ENCODE assay signal across 26 mouse cellular contexts in the genomic region with DNA sequence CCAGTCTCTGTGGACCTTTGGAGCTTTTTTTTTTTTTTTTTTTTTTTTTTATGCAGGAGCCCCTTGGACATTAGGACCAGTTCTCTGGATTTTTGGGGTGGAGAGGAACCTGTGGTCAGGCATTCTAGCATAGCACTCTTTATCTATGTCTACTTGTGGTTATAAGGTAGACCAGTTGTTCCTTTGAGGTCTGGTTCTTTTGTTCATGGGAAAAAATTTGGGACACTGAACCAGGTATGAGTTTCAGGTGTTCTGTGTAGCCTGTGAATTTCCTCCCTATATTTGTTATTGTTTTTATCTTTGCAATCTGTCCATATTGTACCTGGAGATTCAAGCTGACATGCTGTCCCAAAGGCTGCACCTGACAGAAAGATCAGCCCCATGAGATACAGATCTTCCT. TPM values are rescaled to one million over a fixed set of nuclear protein-coding genes. Genes with fewer than 3 reads are reported as not detected.
DNase-seq lines count a peak whose midpoint lies in the region; ATAC-seq and TF ChIP-seq lines count a peak whose summit lies in the region.
"Had no signal": no experiment of that assay in that cellular context is flagged by ENCODE, and none has a peak within 500 bp of the region (broad histone marks: within the 10 kb centered on the region; RNA-seq: fewer than 3 reads in every experiment).

No protein-coding gene starts in this region.

- H3K36me3 ChIP-seq in forebrain, embryonic 10.5 days (replicated peaks), result no peaks in the 10 kb centered on the region
- H3K36me3 ChIP-seq: embryonic facial prominence, embryonic 10.5 days; heart, embryonic 13.5 days; midbrain, embryonic 12.5 days; neural tube, embryonic 13.5 days had no signal

- no peak for TF ChIP-seq CTCF in Patski (IDR thresholded peaks at IDR 0.05)

- peaks cover 75% of the 10 kb centered on the region for H3K9me3 ChIP-seq in forebrain, embryonic 10.5 days

- H3K27me3 ChIP-seq in Patski, result peaks cover 6% of the 10 kb centered on the region
- H3K27me3 ChIP-seq in forebrain, embryonic 10.5 days (ENCODE audit: poor library complexity, severe bottlenecking), result no peaks in the 10 kb centered on the region
- H3K27me3 ChIP-seq: forebrain, embryonic 13.5 days; heart, embryonic 13.5 days; midbrain, embryonic 12.5 days; neural tube, embryonic 13.5 days had no signal

- no peak overlapping the region for H3K27ac ChIP-seq in forebrain, embryonic 10.5 days
- H3K27ac ChIP-seq: embryonic facial prominence, embryonic 10.5 days; forebrain, embryonic 13.5 days; heart, embryonic 13.5 days; midbrain, embryonic 12.5 days; neural tube, embryonic 13.5 days had no signal

- in situ Hi-C loops in Patski (cut with MboI; ENCODE audit: low pct_unique_long_range_greater_than_20kb), result loop anchor here (10.0 to 25.0 kb wide), 2 partner anchors 94 to 437 kb away; no protein-coding TSS in a partner anchor

- DNase-seq in embryo, embryonic 10 days (ENCODE audit: low spot score), result peak; percentile 5
- no peak for DNase-seq in embryo, embryonic 9.5 days (ENCODE audit: extremely low spot score)
- DNase-seq in 3134 (ENCODE audit: extremely low read depth, insufficient read length, low spot score), result peak; percentile 6
- peak; percentile 19 for DNase-seq in Patski (ENCODE audit: low read depth, low spot score)
- DNase-seq in forelimb bud, embryonic 11.5 days (ENCODE audit: low read depth, low spot score), result peak; percentile 82
- DNase-seq in cerebellum, postnatal 14 days, result no peak
- no peak for DNase-seq in yolk sac, embryonic 10.5 days (ENCODE audit: low spot score)
- no peak for DNase-seq in forebrain, embryonic 10.5 days (ENCODE audit: extremely low spot score, low spot score)
- DNase-seq: adrenal gland, postnatal 36 days; cerebellum, postnatal 10 days; gastrocnemius, postnatal 10 days; heart, adult 18-20 months; heart, postnatal 4 days; kidney, adult 11 months; kidney, postnatal 14 days; left cerebral cortex, postnatal 4 days; liver; lung, embryonic 14.5 days; right cerebral cortex, postnatal 14 days; thymus, adult 2 months had no signal

- H3K4me1 ChIP-seq in forebrain, embryonic 10.5 days, result no peaks in the 10 kb centered on the region
- H3K4me1 ChIP-seq: embryonic facial prominence, embryonic 10.5 days; forebrain, embryonic 13.5 days; heart, embryonic 13.5 days; midbrain, embryonic 12.5 days; neural tube, embryonic 13.5 days had no signal

- CTCF ChIA-PET in Patski (lab: Charles Lee), result interaction anchor here (0.7 kb wide), 1 partner anchor 267 kb away, joined by 3 read pairs; no protein-coding TSS in a partner anchor

- no peak overlapping the region for H3K4me3 ChIP-seq in forebrain, embryonic 10.5 days
- H3K4me3 ChIP-seq: embryonic facial prominence, embryonic 10.5 days; forebrain, embryonic 13.5 days; heart, embryonic 13.5 days; midbrain, embryonic 12.5 days; neural tube, embryonic 13.5 days had no signal

- ATAC-seq in Patski, result no peak
- ATAC-seq: forebrain, embryonic 13.5 days; hindbrain, embryonic 16.5 days had no signal

- POLR2A ChIA-PET in Patski (lab: Charles Lee), result no interaction called here

RNA-seq across cellular contexts. Expression of gene Crlf2, which starts 40.1 kb away (rescaled TPM):
- polyA plus RNA-seq in Patski (2021), result 29.7 TPM
- 2.9 and 3.2 TPM in 2 replicates for polyA plus RNA-seq in forebrain, embryonic 10.5 days (2016; fragmentation: Nextera tagmentation; extraction: Ambion mirVana)

Comparison
In these comparisons a context has a peak if more than half of its experiments do, and no peak if none do; other contexts are left out.
1. DNase-seq: peak in embryo, embryonic 10 days (single experiment), 3134 (single experiment), Patski (single experiment) and forelimb bud, embryonic 11.5 days (single experiment); none in embryo, embryonic 9.5 days (single experiment), cerebellum, postnatal 14 days (0 of 2), yolk sac, embryonic 10.5 days (single experiment) and forebrain, embryonic 10.5 days (single experiment).